In genomic region chr2:128364161-128364560, GRCm38 (mm10) we compare ENCODE assay signal across 8 mouse cellular contexts.
DNase-seq lines count a peak whose midpoint lies in the region; ATAC-seq lines count a peak whose summit lies in the region.

No protein-coding gene starts in this region.

- H3K4me3 ChIP-seq in embryonic facial prominence, embryonic 11.5 days (ENCODE audit: low read depth, low read length) = no peak overlapping the region
- H3K4me3 ChIP-seq in liver, embryonic 11.5 days (ENCODE audit: low read depth, low read length) = 0 out of 2 replicates have a peak overlapping the region, but pooled peaks have one; percentile 5
- no peak overlapping the region for H3K4me3 ChIP-seq in neural tube, embryonic 13.5 days

- H3K4me2 ChIP-seq in embryonic facial prominence, embryonic 11.5 days (ENCODE audit: low read depth, low read length) = no peak overlapping the region
- H3K4me2 ChIP-seq in liver, embryonic 11.5 days = peak overlapping the region; percentile 40
- 0 out of 2 replicates have a peak overlapping the region, but pooled peaks have one; percentile 3 for H3K4me2 ChIP-seq in neural tube, embryonic 13.5 days

- no peaks in the 10 kb centered on the region for H3K4me1 ChIP-seq in embryonic facial prominence, embryonic 11.5 days (ENCODE audit: control insufficient read depth, insufficient read depth, low read length)
- H3K4me1 ChIP-seq in liver, embryonic 11.5 days (replicated peaks; ENCODE audit: control insufficient read depth, insufficient read depth, low read length) = 0 out of 2 replicates have a peak, but pooled peaks cover 6% of the 10 kb centered on the region
- H3K4me1 ChIP-seq in neural tube, embryonic 13.5 days (replicated peaks) = peaks cover 6% of the 10 kb centered on the region

- no peak overlapping the region for H3K27ac ChIP-seq in embryonic facial prominence, embryonic 11.5 days (replicated peaks; ENCODE audit: low read depth, low read length)
- H3K27ac ChIP-seq in liver, embryonic 11.5 days (ENCODE audit: low read depth, low read length) = no peak overlapping the region
- no peak overlapping the region for H3K27ac ChIP-seq in neural tube, embryonic 13.5 days (replicated peaks)

- H3K9ac ChIP-seq in embryonic facial prominence, embryonic 11.5 days (replicated peaks; ENCODE audit: low read length) = no peak overlapping the region
- H3K9ac ChIP-seq in liver, embryonic 11.5 days (ENCODE audit: low read depth, low read length) = no peak overlapping the region
- no peak overlapping the region for H3K9ac ChIP-seq in neural tube, embryonic 13.5 days

- H3K27me3 ChIP-seq in embryonic facial prominence, embryonic 11.5 days (ENCODE audit: control insufficient read depth, insufficient read depth, low read length) = no peaks in the 10 kb centered on the region
- H3K27me3 ChIP-seq in liver, embryonic 11.5 days (replicated peaks; ENCODE audit: control insufficient read depth, insufficient read depth, low read length) = no peaks in the 10 kb centered on the region
- no peaks in the 10 kb centered on the region for H3K27me3 ChIP-seq in neural tube, embryonic 13.5 days

- 64% methylated on average over 14 of the region's 14 CpGs for WGBS in embryonic facial prominence, embryonic 11.5 days
- 40% methylated on average over 14 of the region's 14 CpGs for WGBS in liver, embryonic 11.5 days
- WGBS in neural tube, embryonic 13.5 days = 60% methylated on average over 14 of the region's 14 CpGs

- H3K36me3 ChIP-seq in embryonic facial prominence, embryonic 11.5 days (replicated peaks; ENCODE audit: control insufficient read depth, insufficient read depth, low read depth, low read length) = no peaks in the 10 kb centered on the region
- H3K36me3 ChIP-seq in liver, embryonic 11.5 days (ENCODE audit: control insufficient read depth, insufficient read depth, low read length) = no peaks in the 10 kb centered on the region
- no peaks in the 10 kb centered on the region for H3K36me3 ChIP-seq in neural tube, embryonic 13.5 days

- peak; percentile 51 for DNase-seq in MN1 (ENCODE audit: low spot score)
- DNase-seq in embryonic facial prominence, embryonic 11.5 days (ENCODE audit: low spot score) = peak; percentile 46
- DNase-seq in liver, embryonic 11.5 days (ENCODE audit: low spot score) = peak; percentile 45
- DNase-seq in retina, postnatal 1 day = no peak
- no peak for DNase-seq in spleen, postnatal 14 days (ENCODE audit: low spot score in 2 of 2)

- 0 out of 2 replicates have a peak, but pooled peaks have one; percentile 32 for ATAC-seq in embryonic facial prominence, embryonic 11.5 days (replicated peaks; ENCODE audit: insufficient number of reproducible peaks, low FRiP score, low TSS enrichment, low read depth)
- peak; percentile 39 to 76 for ATAC-seq in hematopoietic stem cell, adult 5-6 weeks (replicated peaks in 1 of 2; ENCODE audit: insufficient read depth in 1 of 2, low FRiP score in 2 of 2, low TSS enrichment in 1 of 2, low read depth in 1 of 2, poor library complexity in 2 of 2, severe bottlenecking in 2 of 2)
- ATAC-seq in liver, embryonic 11.5 days (replicated peaks; ENCODE audit: low FRiP score) = 0 out of 2 replicates have a peak, but pooled peaks have one; percentile 47
- ATAC-seq in neural tube, embryonic 13.5 days (ENCODE audit: low read depth) = no peak
- no peak for ATAC-seq in frontal cortex, adult (ENCODE audit: low TSS enrichment)

- H3K9me3 ChIP-seq in embryonic facial prominence, embryonic 11.5 days (replicated peaks; ENCODE audit: control insufficient read depth, low read length) = no peaks in the 10 kb centered on the region
- H3K9me3 ChIP-seq in liver, embryonic 11.5 days (ENCODE audit: control insufficient read depth, low read length) = no peaks in the 10 kb centered on the region
- no peaks in the 10 kb centered on the region for H3K9me3 ChIP-seq in neural tube, embryonic 13.5 days

Comparison
In these comparisons a context has a peak if more than half of its experiments do, and no peak if none do; other contexts are left out.
1. DNase-seq: peak in MN1 (single experiment), embryonic facial prominence, embryonic 11.5 days (single experiment) and liver, embryonic 11.5 days (single experiment); none in retina, postnatal 1 day (single experiment) and spleen, postnatal 14 days (0 of 2).
2. ATAC-seq: peak in embryonic facial prominence, embryonic 11.5 days (single experiment), hematopoietic stem cell, adult 5-6 weeks (2 of 2) and liver, embryonic 11.5 days (single experiment); none in neural tube, embryonic 13.5 days (single experiment) and frontal cortex, adult (single experiment).